Mouse (Mus musculus) neural tube, embryonic 14.5 days (tissue): Measurements from ENCODE around the gene Akap14. TPM values are rescaled to one million over a fixed set of nuclear protein-coding genes. Genes with fewer than 3 reads are reported as not detected.
"Not testable (repeated sequence)": the region's sequence is repeated elsewhere in the genome, so short reads cannot be mapped to it uniquely, and the experiment has no call there.

ENCODE experiments used
- ATAC-seq: fragments of 200-750 bp; cut with Nextera tagmentation; 2 replicates; pipeline ENCODE4 v1.8.0; 2017; ENCODE audit warnings: low read depth, mild to moderate bottlenecking, moderate TSS enrichment, moderate library complexity
- H3K27ac ChIP-seq: fragments of 300-500 bp; sonication (generic); 2 replicates; pipeline ENCODE4 v1.5.1; 2014; ENCODE audit warnings: low read depth, mild to moderate bottlenecking, control low read depth, low read length, moderate library complexity, mixed read lengths
- H3K27me3 ChIP-seq: fragments of 300-500 bp; sonication (generic); 2 replicates; pipeline ENCODE4 v1.6.1; 2014; ENCODE audit warnings: low read length; ENCODE audit not compliant: control insufficient read depth, insufficient read depth
- H3K36me3 ChIP-seq: fragments of 300-500 bp; sonication (generic); 2 replicates; pipeline ENCODE4 v1.6.1; 2014; ENCODE audit warnings: low read length, mixed read lengths; ENCODE audit not compliant: control insufficient read depth, insufficient read depth
- H3K4me1 ChIP-seq: fragments of 300-500 bp; sonication (generic); 2 replicates; pipeline ENCODE4 v1.6.1; 2014; ENCODE audit warnings: low read length; ENCODE audit not compliant: control insufficient read depth, insufficient read depth
- H3K4me2 ChIP-seq: fragments of 300-500 bp; sonication (generic); 2 replicates; pipeline ENCODE4 v1.6.1; 2014; ENCODE audit warnings: mild to moderate bottlenecking, low read depth, low read length, control low read depth
- H3K4me3 ChIP-seq: fragments of 300-500 bp; sonication (generic); 2 replicates; pipeline ENCODE4 v1.5.1; 2014; ENCODE audit warnings: low read depth, low read length, control low read depth, mixed read lengths
- H3K9ac ChIP-seq: fragments of 300-500 bp; sonication (generic); replicated peaks from 2 replicates; pipeline ENCODE4 v1.6.1; 2014; ENCODE audit warnings: low read depth, mild to moderate bottlenecking, control low read depth, low read length, mixed read lengths
- H3K9me3 ChIP-seq: fragments of 300-500 bp; sonication (generic); 2 replicates; pipeline ENCODE4 v1.6.1; 2016; ENCODE audit warnings: low read length; ENCODE audit not compliant: control insufficient read depth
- WGBS: fragments of 180-500 bp; shearing (Covaris S2); extraction: QIAGEN DNeasy Blood & Tissue Kit; methylation state at CpG from one replicate; pipeline ENCODE4 v1.1.7; 2014; 5-methylcytosine and 5-hydroxymethylcytosine counted together
- polyA plus RNA-seq: library from polyadenylated mRNA; unstranded; fragments of >200 nt; fragmentation: Nextera tagmentation; extraction: Ambion mirVana; gene quantifications from 2 replicates; pipeline ENCODE4 v1.2.1, GENCODE M21; 2014

Gene Akap14
- 0.29 and 0.48 TPM in 2 replicates for polyA plus RNA-seq

DNA sequence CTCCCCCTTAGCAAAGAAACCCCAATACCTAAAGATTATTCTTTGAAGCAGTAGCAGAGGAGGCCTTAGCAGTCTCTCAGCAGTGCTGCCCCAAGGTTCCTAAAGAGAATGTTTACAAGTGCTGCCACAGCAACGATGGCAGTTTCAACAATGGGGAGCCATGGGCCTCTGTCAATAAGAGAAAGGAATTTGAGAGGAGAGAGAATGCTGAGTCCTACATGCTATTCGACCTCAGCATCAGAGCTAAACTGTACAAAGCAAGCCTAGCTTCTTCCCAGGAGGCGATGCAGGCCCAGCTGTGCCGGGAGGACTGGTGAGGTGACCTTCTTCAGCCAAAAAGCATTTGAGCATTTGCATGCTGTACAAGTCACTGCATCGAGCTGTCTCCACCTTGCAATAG lies at the start of gene Akap14:
TSS of gene Akap14 (minus strand) at position 101 of the 400 bp plus-strand sequence.
- Histone ChIP-seq H3K4me3 (no peak within 1 kb of the TSS), H3K36me3 (no peaks in the 10 kb centered on the region), H3K9me3 (no peaks in the 10 kb centered on the region), H3K27ac (no peak within 1 kb of the TSS), H3K27me3 (no peaks in the 10 kb centered on the region), H3K9ac (no peak within 1 kb of the TSS), H3K4me1 (no peaks in the 10 kb centered on the region), H3K4me2 (no peak within 1 kb of the TSS)
- 46% methylated on average over 5 of the region's 5 CpGs for WGBS
- no peak for ATAC-seq

DNA sequence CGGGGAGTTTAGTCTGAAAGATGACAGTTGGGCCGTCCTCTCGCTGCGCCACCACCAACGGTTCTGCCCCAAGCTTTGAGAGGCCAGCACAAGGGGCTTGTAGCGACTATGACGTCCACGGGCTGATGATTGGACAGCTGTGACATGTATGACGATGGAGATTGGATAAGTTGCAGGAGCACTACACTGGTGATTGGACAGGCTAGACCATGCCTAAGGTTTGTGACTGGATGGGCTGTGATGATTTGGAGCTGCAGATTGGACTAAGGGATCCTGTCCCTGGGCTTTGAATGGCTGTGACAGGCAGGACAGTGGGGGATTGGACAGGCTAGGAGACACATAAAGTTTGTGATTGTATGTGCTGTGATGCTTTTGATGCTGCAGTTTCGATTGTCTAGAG lies 42.3 kb upstream of the Akap14 start, which contains the start of gene Gm9:
TSS of gene Gm9 (minus strand) at position 101 of the 400 bp plus-strand sequence.
- no peak within 1 kb of the TSS for H3K4me2 ChIP-seq
- no peak within 1 kb of the TSS for H3K4me3 ChIP-seq
- no peaks in the 10 kb centered on the region; the same call in 1 of the 2 replicates for H3K9me3 ChIP-seq
- no peaks in the 10 kb centered on the region for H3K4me1 ChIP-seq
- no peak within 1 kb of the TSS for H3K27ac ChIP-seq
- no peaks in the 10 kb centered on the region for H3K36me3 ChIP-seq
- whole genome bisulfite sequencing = 86% methylated on average over 10 of the region's 10 CpGs
- H3K9ac ChIP-seq = no peak within 1 kb of the TSS
- H3K27me3 ChIP-seq = no peaks in the 10 kb centered on the region
- ATAC-seq = no peak

GRCm38 (mm10) chrX:37198676-37199075 lies 30.0 kb upstream of the Akap14 start:
- Histone ChIP-seq H3K9ac (no peak overlapping the region), H3K27me3 (no peaks in the 10 kb centered on the region), H3K4me3 (no peak overlapping the region), H3K27ac (no peak overlapping the region), H3K4me2 (no peak overlapping the region), H3K4me1 (no peaks in the 10 kb centered on the region), H3K9me3 (no peaks in the 10 kb centered on the region), H3K36me3 (no peaks in the 10 kb centered on the region)
- WGBS = 68% methylated on average over 8 of the region's 8 CpGs
- ATAC-seq = no peak

DNA sequence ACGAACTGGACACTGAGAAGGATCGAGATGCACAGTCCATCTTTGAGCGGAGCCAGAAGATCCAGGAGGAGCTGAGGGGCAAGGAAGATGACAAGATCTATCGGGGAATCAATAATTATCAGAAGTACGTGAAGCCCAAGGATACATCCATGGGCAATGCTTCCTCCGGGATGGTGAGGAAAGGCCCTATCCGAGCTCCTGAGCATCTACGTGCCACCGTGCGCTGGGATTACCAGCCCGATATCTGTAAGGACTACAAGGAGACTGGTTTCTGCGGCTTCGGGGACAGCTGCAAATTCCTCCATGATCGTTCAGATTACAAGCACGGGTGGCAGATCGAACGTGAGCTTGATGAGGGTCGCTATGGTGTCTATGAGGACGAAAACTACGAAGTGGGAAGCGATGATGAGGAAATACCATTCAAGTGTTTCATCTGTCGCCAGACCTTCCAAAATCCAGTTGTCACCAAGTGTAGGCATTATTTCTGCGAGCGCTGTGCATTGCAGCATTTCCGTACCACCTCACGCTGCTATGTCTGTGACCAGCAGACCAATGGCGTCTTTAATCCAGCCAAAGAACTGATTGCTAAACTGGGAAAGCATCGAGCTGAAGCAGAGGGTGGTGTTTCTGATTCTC lies 23.2 kb upstream of the Akap14 start:
- Histone ChIP-seq H3K4me3 (peak overlapping the region; percentile 47), H3K27me3 (no peaks in the 10 kb centered on the region), H3K9me3 (no peaks in the 10 kb centered on the region), H3K4me1 (0 out of 2 replicates have a peak, but pooled peaks cover 4% of the 10 kb centered on the region), H3K36me3 (no peaks in the 10 kb centered on the region), H3K9ac (peak overlapping the region; percentile 51), H3K4me2 (peak overlapping the region; percentile 51), H3K27ac (peak overlapping the region; percentile 74)
- WGBS = 27% methylated on average over 28 of the region's 28 CpGs
- peak; percentile 26 for ATAC-seq

- no peaks in the 10 kb centered on the region for H3K9me3 ChIP-seq
These were observed 22.6 kb upstream of the Akap14 start, which contains the start of the genes Ndufa1 and Rnf113a1 for GRCm38 (mm10) chrX:37191105-37191743. TSS of gene Ndufa1 (minus strand) at chrX:37191163. TSS of gene Rnf113a1 (plus strand) at chrX:37191245.

GRCm38 (mm10) chrX:37190755-37191104 lies 22.1 kb upstream of the Akap14 start:
- peak overlapping the region; percentile 47 for H3K4me3 ChIP-seq
- no peaks in the 10 kb centered on the region for H3K27me3 ChIP-seq
- no peak overlapping the region; the same call in none of the 2 replicates for H3K9ac ChIP-seq
- no peaks in the 10 kb centered on the region for H3K36me3 ChIP-seq
- peak overlapping the region; percentile 51 for H3K4me2 ChIP-seq
- ATAC-seq = no peak; the same call in 1 of the 2 replicates
- 0 out of 2 replicates have a peak, but pooled peaks cover 4% of the 10 kb centered on the region for H3K4me1 ChIP-seq
- no peak overlapping the region for H3K27ac ChIP-seq
- H3K9me3 ChIP-seq = no peaks in the 10 kb centered on the region
- 20% methylated on average over 20 of the region's 20 CpGs for WGBS

More at GRCm38 (mm10) chrX:37191105-37191743, 22.6 kb upstream of the Akap14 start, which contains the start of the genes Ndufa1 and Rnf113a1:
- H3K9ac ChIP-seq = peak within 1 kb of the TSS; percentile 51
- 13% methylated on average over 61 of the region's 63 CpGs for WGBS
- ATAC-seq = peak; percentile 94
- peak within 1 kb of the TSS; percentile 51 for H3K4me2 ChIP-seq
- H3K27ac ChIP-seq = peak within 1 kb of the TSS; percentile 74
- H3K4me3 ChIP-seq = peak within 1 kb of the TSS; percentile 47
- 0 out of 2 replicates have a peak, but pooled peaks cover 4% of the 10 kb centered on the region for H3K4me1 ChIP-seq
- no peaks in the 10 kb centered on the region for H3K36me3 ChIP-seq
- no peaks in the 10 kb centered on the region for H3K27me3 ChIP-seq

- not testable (repeated sequence) for H3K4me1 ChIP-seq, H3K27me3 ChIP-seq, H3K36me3 ChIP-seq, ATAC-seq, H3K4me2 ChIP-seq, H3K9ac ChIP-seq, H3K27ac ChIP-seq, H3K9me3 ChIP-seq, H3K4me3 ChIP-seq
- 65% methylated on average over 8 of the region's 8 CpGs for WGBS
These were observed 15.8 kb upstream of the Akap14 start for GRCm38 (mm10) chrX:37184401-37184800.

GRCm38 (mm10) chrX:37167085-37167484 lies 1.6 kb downstream of the Akap14 start:
- no peaks in the 10 kb centered on the region for H3K27me3 ChIP-seq
- no peak overlapping the region for H3K4me2 ChIP-seq
- no peaks in the 10 kb centered on the region for H3K4me1 ChIP-seq
- H3K4me3 ChIP-seq = no peak overlapping the region
- H3K36me3 ChIP-seq = no peaks in the 10 kb centered on the region
- 40% methylated on average over 3 of the region's 3 CpGs for WGBS
- H3K9ac ChIP-seq = no peak overlapping the region
- H3K9me3 ChIP-seq = no peaks in the 10 kb centered on the region
- ATAC-seq = no peak
- no peak overlapping the region for H3K27ac ChIP-seq

GRCm38 (mm10) chrX:37163115-37163514 lies 5.5 kb downstream of the Akap14 start:
- no peak for ATAC-seq
- Histone ChIP-seq H3K4me3 (no peak overlapping the region), H3K36me3 (no peaks in the 10 kb centered on the region), H3K4me2 (no peak overlapping the region), H3K9me3 (no peaks in the 10 kb centered on the region), H3K9ac (no peak overlapping the region), H3K4me1 (no peaks in the 10 kb centered on the region), H3K27me3 (no peaks in the 10 kb centered on the region), H3K27ac (no peak overlapping the region)
- 76% methylated on average over 17 of the region's 18 CpGs for WGBS
